Mouse (Mus musculus) skeletal muscle tissue, adult 2 months (tissue): Measurements from ENCODE around the gene Dao.
A peak's percentile ranks its signal among the peaks of the same experiment; 100 is the strongest.

Source experiments
- DNase-seq: peaks from one replicate; pipeline ENCODE4 v3.0.0-alpha.2; 2012; ENCODE audit warnings: low read depth, low spot score

The Dao gene

GRCm38 (mm10) chr5:114027217-114027944 is 23.9 kb downstream of the Dao start:
- no peak for DNase-seq

DNA sequence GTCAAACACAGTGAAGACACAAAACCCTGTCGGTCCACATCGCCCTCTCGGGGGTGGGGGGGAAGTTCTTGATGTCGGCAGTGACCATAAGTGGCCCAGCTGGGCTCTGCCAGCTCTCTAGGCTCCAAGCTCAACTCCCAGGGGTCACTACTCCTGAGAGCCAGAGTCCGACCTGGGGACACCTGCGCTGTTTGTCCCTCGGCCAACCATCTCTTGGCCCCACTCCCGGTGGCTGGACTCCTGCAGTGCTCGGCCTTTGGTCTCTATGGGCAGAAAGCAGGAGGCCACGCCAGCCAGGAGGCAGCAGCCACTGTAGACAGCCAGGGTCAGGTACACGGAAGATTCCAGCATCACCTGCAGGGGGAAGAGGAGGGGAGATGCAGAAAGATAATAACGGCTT is 24.6 kb downstream of the Dao start:
- DNase-seq, result no peak

DNA sequence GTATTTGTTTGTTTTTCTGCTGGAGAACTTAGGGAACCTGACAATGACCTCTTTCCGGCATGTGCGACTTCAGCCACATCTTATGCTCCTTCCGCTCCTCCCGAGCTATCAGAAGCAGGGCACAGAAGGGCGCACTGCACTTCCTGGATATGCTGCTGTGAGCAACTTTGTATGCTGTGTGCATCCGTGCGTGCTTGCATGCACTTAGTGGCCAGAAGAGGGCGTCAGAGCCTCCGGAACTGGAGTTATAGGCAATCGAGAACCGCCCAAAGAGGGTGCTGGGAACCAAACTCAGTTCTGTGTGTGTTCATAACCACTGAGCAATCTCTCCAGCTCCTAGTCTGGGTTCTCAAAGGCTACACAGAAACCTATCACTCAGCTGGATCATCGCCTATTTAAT is 27.1 kb downstream of the Dao start:
- DNase-seq, result no peak

DNA sequence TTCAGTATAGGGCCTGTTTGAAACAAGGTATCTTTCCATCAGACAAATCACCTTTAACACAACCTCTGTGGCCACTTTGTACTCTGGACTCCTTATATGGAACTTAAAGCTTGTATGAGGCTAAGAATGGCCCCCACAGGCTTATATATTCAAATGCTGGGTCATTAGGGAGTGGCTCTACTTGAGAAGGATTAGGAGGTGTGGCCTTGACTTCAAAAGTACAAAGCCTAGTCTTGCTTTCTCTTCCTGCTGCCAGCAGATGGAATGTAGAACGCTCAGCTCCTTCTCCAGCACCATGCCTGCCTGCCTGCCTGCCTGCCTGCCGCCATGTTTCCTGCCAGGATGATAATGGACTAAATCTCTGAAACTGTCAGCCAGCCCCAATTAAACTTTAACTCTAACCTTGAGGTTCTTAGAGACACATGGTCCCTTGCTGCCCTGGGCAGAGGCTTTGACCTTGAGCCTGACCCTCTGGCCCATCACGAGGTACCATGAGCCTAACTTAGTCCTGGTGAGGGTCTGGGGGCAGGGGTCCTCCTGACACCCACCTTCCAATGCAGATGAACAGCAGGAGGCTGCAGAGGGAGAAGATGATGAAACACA is 28.8 kb downstream of the Dao start:
- DNase-seq, result no peak

- DNase-seq, result no peak
Observed at GRCm38 (mm10) chr5:114034393-114034792, 30.9 kb downstream of the Dao start.

DNA sequence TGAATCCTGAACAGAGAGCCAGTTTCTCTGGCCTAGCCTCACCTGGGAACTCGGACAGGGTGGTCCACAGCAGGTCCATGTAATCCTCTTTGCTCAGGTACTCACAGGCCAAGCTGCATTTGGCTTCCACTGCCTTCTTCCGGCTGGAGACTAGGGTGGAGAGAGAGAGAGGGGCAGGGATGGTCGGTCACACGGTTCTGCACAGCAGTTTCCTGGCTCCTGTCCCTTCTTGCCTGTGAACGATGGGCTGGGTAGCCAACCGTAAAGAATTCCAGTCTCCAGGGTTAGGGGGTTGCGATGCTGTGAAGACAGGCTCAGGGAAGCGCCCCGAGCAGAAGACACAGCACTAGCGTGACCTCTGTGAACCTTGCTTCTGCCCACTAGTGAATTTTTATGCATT is 31.6 kb downstream of the Dao start:
- no peak for DNase-seq

- no peak for DNase-seq
Observed at GRCm38 (mm10) chr5:114040508-114040907, 37.0 kb downstream of the Dao start.

- DNase-seq, result no peak
Observed at GRCm38 (mm10) chr5:114040911-114041310, 37.4 kb downstream of the Dao start.

DNA sequence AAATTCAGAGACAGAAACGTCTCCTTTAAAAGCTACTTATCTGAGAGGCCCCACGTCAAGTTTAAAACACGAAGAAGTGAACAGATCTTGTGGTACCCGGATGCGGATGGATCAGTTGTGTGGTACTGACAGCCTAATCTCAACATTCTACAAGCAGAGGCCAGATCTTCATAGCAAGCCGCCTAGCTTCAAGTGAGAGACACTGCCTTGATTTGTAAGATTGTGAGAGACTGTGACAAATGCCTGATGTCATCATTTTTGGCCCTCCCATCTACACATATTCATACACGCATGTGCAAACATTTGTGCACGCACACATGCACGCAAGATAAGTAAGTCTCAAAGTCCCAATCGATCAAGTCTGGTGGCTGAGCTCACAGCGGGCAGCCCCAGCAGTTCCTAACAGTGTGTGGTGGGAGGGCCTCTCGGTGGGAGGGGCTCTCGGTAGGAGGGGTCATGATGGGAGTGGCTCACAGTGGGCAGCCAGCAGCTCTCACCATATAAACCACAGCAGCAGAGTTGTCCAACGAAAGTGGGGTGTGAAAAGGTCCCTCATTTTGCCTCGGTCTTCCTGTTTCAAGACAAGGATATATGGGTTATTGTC is 37.9 kb downstream of the Dao start:
- DNase-seq, result no peak

DNA sequence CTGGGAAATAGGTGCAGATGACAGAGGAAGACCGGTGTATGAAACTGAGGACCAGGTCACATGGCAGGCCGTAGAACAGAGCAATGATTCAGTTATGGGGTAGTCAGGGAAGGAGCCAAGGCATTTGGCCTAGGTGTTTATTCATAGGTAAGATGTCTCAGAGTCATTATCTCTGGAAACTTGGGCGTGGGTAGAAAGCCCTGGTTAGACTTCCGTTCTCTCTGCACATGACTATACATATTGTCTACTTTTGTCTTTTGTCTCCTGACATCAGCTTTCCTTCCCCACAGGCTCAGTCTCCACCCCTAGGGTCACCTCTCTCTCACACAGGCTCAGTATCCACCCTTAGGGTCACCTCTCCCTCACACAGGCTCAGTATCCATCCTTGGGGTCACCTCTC is 40.3 kb downstream of the Dao start:
- DNase-seq, result no peak

- DNase-seq, result no peak
Observed at GRCm38 (mm10) chr5:114045134-114045533, 41.6 kb downstream of the Dao start.

GRCm38 (mm10) chr5:114046151-114046550 is 42.6 kb downstream of the Dao start:
- DNase-seq, result no peak

DNA sequence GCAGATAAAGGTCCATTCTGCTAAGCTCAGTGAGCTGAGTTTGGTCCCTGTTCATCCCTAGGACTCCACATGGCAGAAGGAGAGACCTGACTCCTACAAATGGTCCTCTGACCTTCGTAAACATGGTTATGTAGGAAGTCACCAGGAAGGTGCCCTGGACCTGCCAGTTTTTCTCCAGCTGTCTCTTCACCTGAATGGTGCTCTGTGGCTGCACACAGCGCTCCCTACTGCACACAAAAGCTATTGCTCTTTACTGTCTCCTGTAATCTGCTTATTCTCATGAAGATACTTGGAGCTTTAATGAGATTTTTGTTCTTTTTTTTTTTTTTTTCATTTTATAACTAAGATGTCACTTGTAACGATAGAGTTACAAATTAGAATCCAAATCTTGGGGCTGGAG is 43.1 kb downstream of the Dao start:
- no peak for DNase-seq

DNA sequence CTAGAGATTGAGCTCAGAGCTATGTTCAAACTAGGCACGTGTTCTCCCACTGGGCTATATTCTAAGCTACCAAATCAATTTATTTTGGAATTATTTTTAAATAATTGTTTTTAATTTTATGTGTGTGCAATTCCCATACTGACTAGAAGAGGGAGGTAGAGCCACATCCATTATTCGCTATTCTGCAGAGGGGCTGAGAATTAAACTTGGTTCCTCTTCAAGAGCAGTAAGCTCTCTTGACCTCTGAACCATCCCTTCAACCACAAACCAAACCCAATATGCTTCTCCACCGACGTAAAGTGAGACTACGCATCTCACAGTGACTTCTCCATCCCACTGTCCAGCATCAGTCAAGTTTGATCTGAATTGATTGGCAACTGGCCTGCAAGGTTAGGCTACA is 43.7 kb downstream of the Dao start:
- no peak for DNase-seq

GRCm38 (mm10) chr5:114048731-114049308 is 45.3 kb downstream of the Dao start:
- DNase-seq, result no peak

DNA sequence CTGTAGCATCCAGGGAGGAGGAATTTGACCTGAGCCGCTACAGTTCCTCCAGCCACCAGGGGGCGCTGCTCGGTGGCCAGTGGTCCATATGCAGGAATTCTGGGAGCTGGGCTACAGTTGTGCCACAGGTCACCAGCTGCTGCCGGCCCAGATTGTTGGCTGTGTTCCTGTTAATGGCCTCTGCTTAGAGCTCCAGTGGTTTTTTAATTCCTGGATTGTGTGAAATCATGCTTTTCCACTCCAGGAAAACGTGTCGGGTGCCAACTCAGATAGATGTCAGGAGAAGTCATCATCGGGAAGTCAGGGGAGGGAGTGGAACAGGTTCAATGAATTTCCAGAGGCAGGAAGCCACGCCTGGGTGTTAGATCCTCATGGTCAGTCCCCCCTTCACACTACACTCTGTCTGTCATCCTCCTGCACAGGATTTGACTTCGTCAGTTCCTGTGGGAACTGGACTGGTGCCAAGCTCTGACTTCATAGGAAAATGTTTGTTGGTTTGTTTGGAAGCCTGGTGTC is 48.8 kb downstream of the Dao start:
- peak; percentile 78 for DNase-seq

GRCm38 (mm10) chr5:114057129-114057731 is 53.7 kb downstream of the Dao start:
- DNase-seq, result no peak

GRCm38 (mm10) chr5:114061675-114062074 is 58.2 kb downstream of the Dao start:
- DNase-seq, result no peak

GRCm38 (mm10) chr5:114063958-114064357 is 60.5 kb downstream of the Dao start:
- DNase-seq, result no peak

GRCm38 (mm10) chr5:114065161-114065560 is 61.7 kb downstream of the Dao start, which contains the start of gene Usp30:
Gene Usp30 (plus strand): TSS chr5:114065461.
- no peak for DNase-seq

GRCm38 (mm10) chr5:114066601-114067000 is 63.1 kb downstream of the Dao start:
- DNase-seq, result no peak

GRCm38 (mm10) chr5:114067543-114067942 is 64.0 kb downstream of the Dao start:
- DNase-seq, result no peak
